Mouse (Mus musculus) CH12.LX (cell line): ENCODE measurements at regions not wholly inside any gene's neighbourhood (a gene's known extent, or its start where the extent isn't known, plus 50 kb on each side); places are given as distances from the start of the nearest gene placed in this dataset.

Source experiments
- DNase-seq: peaks from one replicate; pipeline ENCODE4 v3.0.0-alpha.2; 2013; ENCODE audit errors: extremely low read depth
- H3K27ac ChIP-seq: 2 replicates; pipeline ENCODE4 v1.5.1; 2012; ENCODE audit warnings: low read depth, mild to moderate bottlenecking, control low read depth, moderate library complexity; ENCODE audit not compliant: insufficient read depth
- H3K27me3 ChIP-seq: replicated peaks from 2 replicates; pipeline ENCODE3; 2012; ENCODE audit warnings: inconsistent platforms
- H3K36me3 ChIP-seq, 2 experiments: replicated peaks in 1 of 2; 2 replicates each; pipeline versions ENCODE3 to v1.6.1; 2012; ENCODE audit warnings: inconsistent platforms in 1 of 2, low read length in 1 of 2, mild to moderate bottlenecking in 1 of 2, mixed read lengths in 1 of 2, moderate library complexity in 1 of 2; ENCODE audit not compliant: control insufficient read depth in 1 of 2, insufficient read depth in 1 of 2
- H3K4me1 ChIP-seq, 2 experiments: 2 replicates each; pipeline ENCODE4 v1.6.1; 2012; ENCODE audit warnings: inconsistent platforms in 1 of 2, moderate library complexity in 1 of 2; ENCODE audit not compliant: insufficient read depth in 2 of 2, control insufficient read depth in 1 of 2
- H3K4me2 ChIP-seq: 2 replicates; pipeline ENCODE4 v1.6.1; 2012; ENCODE audit warnings: low read depth, mild to moderate bottlenecking, control low read depth; ENCODE audit not compliant: poor library complexity, insufficient read depth, severe bottlenecking
- H3K4me3 ChIP-seq, 3 experiments: fragments of 150-350 bp in 1 of 3; sonication (generic) in 1 of 3; replicated peaks in 1 of 3; 2 replicates each; pipeline versions ENCODE3 to v1.5.1; 2011 to 2012; ENCODE audit warnings: low read depth in 2 of 3, low read length in 2 of 3, mild to moderate bottlenecking in 2 of 3, moderate library complexity in 2 of 3, control low read depth in 1 of 3, improper control_type of control experiment in 1 of 3, inconsistent platforms in 1 of 3, mixed read lengths in 1 of 3; ENCODE audit not compliant: poor library complexity in 1 of 3
- H3K79me2 ChIP-seq: replicated peaks from 2 replicates; pipeline ENCODE4 v1.6.1; 2012; ENCODE audit warnings: mild to moderate bottlenecking, moderate library complexity; ENCODE audit not compliant: control insufficient read depth, poor library complexity, insufficient read depth, severe bottlenecking; ENCODE audit errors: extremely low read depth
- H3K9ac ChIP-seq: 2 replicates; pipeline ENCODE4 v1.6.1; 2012; ENCODE audit warnings: low read depth, mild to moderate bottlenecking, control low read depth, moderate library complexity; ENCODE audit not compliant: insufficient read depth
- H3K9me3 ChIP-seq: replicated peaks from 2 replicates; pipeline ENCODE3; 2012; ENCODE audit warnings: low read length, inconsistent platforms, mixed read lengths
- BHLHE40 ChIP-seq: IDR thresholded peaks from 2 replicates; pipeline ENCODE4 v1.6.1; 2011; ENCODE audit warnings: mild to moderate bottlenecking, low read depth, low read length, improper control_type of control experiment
- CHD2 ChIP-seq: IDR thresholded peaks from 2 replicates; pipeline ENCODE4 v1.6.1; 2011; ENCODE audit warnings: low read length, improper control_type of control experiment
- CTCF ChIP-seq, 2 experiments: IDR thresholded peaks in 1 of 2; conservative IDR thresholded peaks in 1 of 2; 2 replicates each; pipeline ENCODE4 v1.5.1; 2011 to 2012; ENCODE audit warnings: low read depth in 2 of 2, low read length in 2 of 2, improper control_type of control experiment in 1 of 2, inconsistent platforms in 1 of 2, mild to moderate bottlenecking in 1 of 2, moderate library complexity in 1 of 2
- E2F4 ChIP-seq: IDR thresholded peaks from 2 replicates; pipeline ENCODE4 v1.6.1; 2011; ENCODE audit warnings: low read depth, low read length, improper control_type of control experiment; ENCODE audit not compliant: insufficient replicate concordance
- EP300 ChIP-seq: IDR thresholded peaks from 2 replicates; pipeline ENCODE4 v1.6.1; 2011; ENCODE audit warnings: low read length, improper control_type of control experiment
- IRF4 ChIP-seq: IDR thresholded peaks from 2 replicates; pipeline ENCODE4 v1.6.1; 2014; ENCODE audit warnings: low read depth, mild to moderate bottlenecking, inconsistent platforms, low read length, improper control_type of control experiment
- JUN ChIP-seq: IDR thresholded peaks from 2 replicates; pipeline ENCODE4 v1.6.1; 2011; ENCODE audit warnings: low read depth, mild to moderate bottlenecking, low read length, improper control_type of control experiment, moderate library complexity; ENCODE audit not compliant: insufficient read depth
- KAT2A ChIP-seq: IDR thresholded peaks from 2 replicates; pipeline ENCODE4 v1.6.1; 2012; ENCODE audit warnings: low read length, improper control_type of control experiment, inconsistent platforms; ENCODE audit not compliant: insufficient replicate concordance
- MAZ ChIP-seq: IDR thresholded peaks from 2 replicates; pipeline ENCODE4 v1.6.1; 2012; ENCODE audit warnings: low read depth, mild to moderate bottlenecking, inconsistent platforms, low read length, improper control_type of control experiment, moderate library complexity
- MEF2A ChIP-seq: IDR thresholded peaks from 2 replicates; pipeline ENCODE4 v1.6.1; 2014; ENCODE audit warnings: low read depth, mild to moderate bottlenecking, inconsistent platforms, low read length, improper control_type of control experiment, borderline replicate concordance
- POLR2A ChIP-seq: IDR thresholded peaks from 2 replicates; pipeline ENCODE4 v1.6.1; 2011; ENCODE audit warnings: low read depth, mild to moderate bottlenecking, improper control_type of control experiment, low read length
- RAD21 ChIP-seq: IDR thresholded peaks from 2 replicates; pipeline ENCODE4 v1.6.1; 2011; ENCODE audit warnings: low read depth, mild to moderate bottlenecking, low read length, improper control_type of control experiment, moderate library complexity
- SIN3A ChIP-seq: IDR thresholded peaks from 2 replicates; pipeline ENCODE4 v1.6.1; 2012; ENCODE audit warnings: low read length, improper control_type of control experiment, inconsistent platforms
- SMC3 ChIP-seq: IDR thresholded peaks from 2 replicates; pipeline ENCODE4 v1.6.1; 2011; ENCODE audit warnings: low read depth, low read length, improper control_type of control experiment
- UBTF ChIP-seq: IDR thresholded peaks from 2 replicates; pipeline ENCODE4 v1.6.1; 2012; ENCODE audit warnings: low read depth, mild to moderate bottlenecking, inconsistent platforms, low read length, improper control_type of control experiment, moderate library complexity
- USF1 ChIP-seq: IDR thresholded peaks from 2 replicates; pipeline ENCODE4 v1.6.1; 2014; ENCODE audit warnings: low read depth, mild to moderate bottlenecking, inconsistent platforms, low read length, improper control_type of control experiment
- USF2 ChIP-seq: conservative IDR thresholded peaks from 2 replicates; pipeline ENCODE4 v1.6.1; 2011; ENCODE audit warnings: low read depth, low read length, improper control_type of control experiment
- ZKSCAN1 ChIP-seq: IDR thresholded peaks from 2 replicates; pipeline ENCODE4 v1.6.1; 2012; ENCODE audit warnings: low read depth, inconsistent platforms, low read length, improper control_type of control experiment, borderline replicate concordance
- ZMIZ1 ChIP-seq: IDR thresholded peaks from 2 replicates; pipeline ENCODE4 v1.6.1; 2012; ENCODE audit warnings: low read depth, mild to moderate bottlenecking, inconsistent platforms, low read length, improper control_type of control experiment
- ZNF384 ChIP-seq: IDR thresholded peaks from 2 replicates; pipeline ENCODE4 v1.6.1; 2012; ENCODE audit warnings: low read depth, low read length, improper control_type of control experiment, inconsistent platforms
- dilution Hi-C: fragments of 300-500 bp; cut with MboI; formaldehyde crosslinking; loops from 2 replicates; pipeline ENCODE4 v1.14.3; 2020; ENCODE audit warnings: low sequenced_read_pairs; ENCODE audit not compliant: extremely low pct_unique_long_range_greater_than_20kb, extremely low pct_ligation_motif_present
- in situ Hi-C: fragments of 300-500 bp; cut with MboI; formaldehyde crosslinking; loops from 3 replicates; pipeline ENCODE4 v1.14.3; 2019; ENCODE audit warnings: low sequenced_read_pairs, low pct_ligation_motif_present, low pct_unique_long_range_greater_than_20kb, mixed read lengths

DNA sequence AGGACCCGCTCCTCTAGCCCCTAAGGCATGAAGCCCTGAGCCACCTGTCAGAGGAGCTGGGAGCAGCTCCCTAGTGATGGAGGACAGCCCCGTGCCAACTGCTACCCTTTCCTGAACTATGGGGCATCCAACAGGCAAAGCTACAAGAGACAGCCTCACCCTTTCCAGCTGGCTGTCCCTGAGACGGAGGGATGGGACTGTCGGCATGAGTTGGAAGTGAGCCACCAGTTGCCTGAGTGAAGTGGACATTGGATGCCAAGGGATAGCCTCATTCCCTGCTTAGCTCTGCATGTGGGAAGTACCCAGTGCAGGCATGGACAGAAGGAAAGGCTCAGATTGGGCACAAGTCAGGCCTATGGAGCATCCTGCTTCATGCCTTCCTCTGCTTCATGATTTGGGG, 112.3 kb upstream of the Igsf21 start:
- Histone ChIP-seq H3K27ac (no peak overlapping the region), H3K4me3 (no peak overlapping the region), H3K9me3 (peaks cover 19% of the 10 kb centered on the region), H3K4me2 (no peak overlapping the region), H3K27me3 (no peaks in the 10 kb centered on the region), H3K4me1 (peaks cover 0 to 5% of the 10 kb centered on the region in 2 experiments; a peak in 1 of 4 replicates), H3K9ac (no peak overlapping the region), H3K79me2 (no peaks in the 10 kb centered on the region)
- DNase-seq, result no peak
- in situ Hi-C loops, result no loop called here
- TF ChIP-seq CHD2, result no peak
- no peak for TF ChIP-seq RAD21
- TF ChIP-seq E2F4, result no peak
- TF ChIP-seq POLR2A, result no peak
- no peak for TF ChIP-seq KAT2A
- TF ChIP-seq IRF4, result no peak
- TF ChIP-seq MEF2A, result no peak
- TF ChIP-seq BHLHE40, result no peak
- no peak for TF ChIP-seq USF2
- TF ChIP-seq EP300, result no peak
- TF ChIP-seq MAZ, result no peak
- TF ChIP-seq, all 38 proteins: peak for 0
- dilution Hi-C loops, result no loop called here
- no peaks in the 10 kb centered on the region for H3K36me3 ChIP-seq

- Histone ChIP-seq H3K4me2 (no peak overlapping the region), H3K36me3 (no peaks in the 10 kb centered on the region), H3K4me3 (no peak overlapping the region), H3K9me3 (peaks cover 16% of the 10 kb centered on the region), H3K9ac (no peak overlapping the region), H3K4me1 (peaks cover 0 to 5% of the 10 kb centered on the region in 2 experiments; a peak in 1 of 4 replicates), H3K27me3 (no peaks in the 10 kb centered on the region), H3K79me2 (no peaks in the 10 kb centered on the region), H3K27ac (no peak overlapping the region)
- in situ Hi-C loops (no loop called here), dilution Hi-C loops (no loop called here)
- TF ChIP-seq SMC3 (no peak), CHD2 (no peak), ZMIZ1 (no peak), MEF2A (no peak), E2F4 (no peak), ZKSCAN1 (no peak), POLR2A (no peak), JUN (no peak), EP300 (no peak), ZNF384 (no peak), CTCF (conservative IDR thresholded peaks at IDR 0.05 in 1 of 2, IDR thresholded peaks at IDR 0.05 in 1 of 2; ENCODE audit: low read depth in 2 of 2, low read length in 2 of 2) (no peak), SIN3A (no peak), UBTF (no peak), USF1 (no peak), KAT2A (no peak)
- peak; percentile 11 for DNase-seq
Measured at GRCm38 (mm10) chr4:140358103-140358502, 111.5 kb upstream of the Igsf21 start.
